8 mouse cellular contexts compared by ENCODE assay signal in genomic region chr3:138442612-138443464, GRCm38 (mm10). TPM values are rescaled to one million over a fixed set of nuclear protein-coding genes. Genes with fewer than 3 reads are reported as not detected.
DNase-seq lines count a peak whose midpoint lies in the region; ATAC-seq lines count a peak whose summit lies in the region.

Adh5 (plus strand) TSS chr3:138443093.

- peak; percentile 99 for ATAC-seq in intestine, embryonic 14.5 days (replicated peaks; ENCODE audit: low FRiP score, low TSS enrichment, low read depth)

- H3K36me3 ChIP-seq in intestine, embryonic 14.5 days (ENCODE audit: control insufficient read depth, insufficient read depth, low read length), result peaks cover 29% of the 10 kb centered on the region

- peak; percentile 94 to 97 for DNase-seq in adrenal gland, adult (ENCODE audit: inconsistent age in 2 of 2, low spot score in 1 of 2)
- peak; percentile 94 for DNase-seq in embryo, embryonic 10.5 days (ENCODE audit: low spot score)
- DNase-seq in gastrocnemius, postnatal 25 days, result peak; percentile 90
- DNase-seq in intestine, embryonic 14.5 days (ENCODE audit: low spot score), result peak; percentile 99
- DNase-seq in left cerebral cortex, postnatal 14 days (ENCODE audit: low spot score in 2 of 2), result peak; percentile 84 to 86
- DNase-seq in mesoderm, embryonic 11.5 days (ENCODE audit: low read depth, low spot score), result peak; percentile 95
- peak; percentile 83 to 84 for DNase-seq in right cerebral cortex, postnatal 36 days (ENCODE audit: low spot score in 2 of 2)
- peak; percentile 96 for DNase-seq in yolk sac, embryonic 10.5 days (ENCODE audit: low spot score)

- peak within 1 kb of the TSS; percentile 67 for H3K27ac ChIP-seq in intestine, embryonic 14.5 days (ENCODE audit: low read depth)

- peak within 1 kb of the TSS; percentile 78 for H3K4me3 ChIP-seq in intestine, embryonic 14.5 days (ENCODE audit: low read depth, low read length)

- intact Hi-C loops in left cerebral cortex, postnatal 14 days (cut with DNase I), result no loop called here

- H3K9ac ChIP-seq in intestine, embryonic 14.5 days (ENCODE audit: low read length), result peak within 1 kb of the TSS; percentile 86

- H3K9me3 ChIP-seq in intestine, embryonic 14.5 days (ENCODE audit: control insufficient read depth, low read length), result no peaks in the 10 kb centered on the region

- H3K27me3 ChIP-seq in intestine, embryonic 14.5 days (replicated peaks; ENCODE audit: control insufficient read depth, insufficient read depth, low read length), result no peaks in the 10 kb centered on the region

- peak within 1 kb of the TSS; percentile 74 for H3K4me2 ChIP-seq in intestine, embryonic 14.5 days (ENCODE audit: low read length)

- WGBS in intestine, embryonic 14.5 days, result under 1% methylated on average over 86 of the region's 86 CpGs

- peaks cover 9% of the 10 kb centered on the region for H3K4me1 ChIP-seq in intestine, embryonic 14.5 days (replicated peaks; ENCODE audit: control insufficient read depth, insufficient read depth, low read length)

RNA-seq across cellular contexts. Expression of gene Adh5, which starts in this region (rescaled TPM):
- total RNA-seq in gastrocnemius, postnatal 25 days (2021), result 10 to 100 TPM; 55.9 to 57.2 TPM
- polyA plus RNA-seq in intestine, embryonic 14.5 days (2014; fragmentation: Nextera tagmentation; extraction: Ambion mirVana), result 207 and 228 TPM in 2 replicates
- total RNA-seq in left cerebral cortex, postnatal 14 days (2021), result 10 to 100 TPM; 72.7 to 73.4 TPM

Comparison
In these comparisons a context has a peak if more than half of its experiments do, and no peak if none do; other contexts are left out.
1. Peak in every context shown above with its lines: DNase-seq, ATAC-seq, H3K4me3 ChIP-seq and H3K27ac ChIP-seq.